Mouse (Mus musculus) midbrain, embryonic 12.5 days (tissue): Measurements from ENCODE around the gene Dnajb14. TPM values are rescaled to one million over a fixed set of nuclear protein-coding genes. Genes with fewer than 3 reads are reported as not detected.

ENCODE experiments used
- ATAC-seq: fragments of 200-750 bp; cut with Nextera tagmentation; 2 replicates; pipeline ENCODE4 v1.8.0; 2017; ENCODE audit warnings: low read depth, moderate TSS enrichment, moderate library complexity; ENCODE audit not compliant: low FRiP score
- H3K27ac ChIP-seq: fragments of 300-500 bp; sonication (generic); replicated peaks from 2 replicates; pipeline ENCODE4 v1.5.1; 2016; ENCODE audit warnings: mild to moderate bottlenecking
- H3K27me3 ChIP-seq: fragments of 300-500 bp; sonication (generic); 2 replicates; pipeline ENCODE4 v1.6.1; 2016; ENCODE audit warnings: mild to moderate bottlenecking
- H3K36me3 ChIP-seq: fragments of 300-500 bp; sonication (generic); 2 replicates; pipeline ENCODE4 v1.6.1; 2016
- H3K4me1 ChIP-seq: fragments of 300-500 bp; sonication (generic); 2 replicates; pipeline ENCODE4 v1.6.1; 2016
- H3K4me2 ChIP-seq: fragments of 300-500 bp; sonication (generic); replicated peaks from 2 replicates; pipeline ENCODE4 v1.6.1; 2016; ENCODE audit warnings: mild to moderate bottlenecking, moderate library complexity
- H3K4me3 ChIP-seq: fragments of 300-500 bp; sonication (generic); 2 replicates; pipeline ENCODE4 v1.5.1; 2016; ENCODE audit warnings: mild to moderate bottlenecking
- H3K9ac ChIP-seq: fragments of 300-500 bp; sonication (generic); replicated peaks from 2 replicates; pipeline ENCODE4 v1.6.1; 2016; ENCODE audit warnings: mild to moderate bottlenecking, moderate library complexity
- H3K9me3 ChIP-seq: fragments of 300-500 bp; sonication (generic); 2 replicates; pipeline ENCODE4 v1.6.1; 2016; ENCODE audit warnings: mild to moderate bottlenecking
- WGBS: fragments of 180-500 bp; shearing (Covaris S2); methylation state at CpG from one replicate; pipeline ENCODE4 v1.1.7; 2016; 5-methylcytosine and 5-hydroxymethylcytosine counted together
- polyA plus RNA-seq: library from polyadenylated mRNA; unstranded; fragments of >200 nt; fragmentation: Nextera tagmentation; extraction: Ambion mirVana; gene quantifications from 2 replicates; pipeline ENCODE4 v1.2.1, GENCODE M21; 2016

Gene Dnajb14
- polyA plus RNA-seq, 1 experiment from 2014 or later: 11.3 TPM

- H3K27ac ChIP-seq: peak within 1 kb of the TSS; percentile 99
- no peaks in the 10 kb centered on the region for H3K9me3 ChIP-seq
- peak; percentile 93 for ATAC-seq
- H3K4me3 ChIP-seq: peak within 1 kb of the TSS; percentile 90
- H3K4me1 ChIP-seq: peaks cover 21% of the 10 kb centered on the region
- no peaks in the 10 kb centered on the region for H3K27me3 ChIP-seq
- peak within 1 kb of the TSS; percentile 98 for H3K9ac ChIP-seq
- H3K4me2 ChIP-seq: peak within 1 kb of the TSS; percentile 53
- peaks cover 5% of the 10 kb centered on the region; the same call in 1 of the 2 replicates for H3K36me3 ChIP-seq
- under 1% methylated on average over 81 of the region's 115 CpGs for WGBS
Observed at GRCm38 (mm10) chr3:137864124-137864987, 3.1 kb upstream of the Dnajb14 start, which contains the start of gene H2afz. TSS of gene H2afz (plus strand) at chr3:137864487.

DNA sequence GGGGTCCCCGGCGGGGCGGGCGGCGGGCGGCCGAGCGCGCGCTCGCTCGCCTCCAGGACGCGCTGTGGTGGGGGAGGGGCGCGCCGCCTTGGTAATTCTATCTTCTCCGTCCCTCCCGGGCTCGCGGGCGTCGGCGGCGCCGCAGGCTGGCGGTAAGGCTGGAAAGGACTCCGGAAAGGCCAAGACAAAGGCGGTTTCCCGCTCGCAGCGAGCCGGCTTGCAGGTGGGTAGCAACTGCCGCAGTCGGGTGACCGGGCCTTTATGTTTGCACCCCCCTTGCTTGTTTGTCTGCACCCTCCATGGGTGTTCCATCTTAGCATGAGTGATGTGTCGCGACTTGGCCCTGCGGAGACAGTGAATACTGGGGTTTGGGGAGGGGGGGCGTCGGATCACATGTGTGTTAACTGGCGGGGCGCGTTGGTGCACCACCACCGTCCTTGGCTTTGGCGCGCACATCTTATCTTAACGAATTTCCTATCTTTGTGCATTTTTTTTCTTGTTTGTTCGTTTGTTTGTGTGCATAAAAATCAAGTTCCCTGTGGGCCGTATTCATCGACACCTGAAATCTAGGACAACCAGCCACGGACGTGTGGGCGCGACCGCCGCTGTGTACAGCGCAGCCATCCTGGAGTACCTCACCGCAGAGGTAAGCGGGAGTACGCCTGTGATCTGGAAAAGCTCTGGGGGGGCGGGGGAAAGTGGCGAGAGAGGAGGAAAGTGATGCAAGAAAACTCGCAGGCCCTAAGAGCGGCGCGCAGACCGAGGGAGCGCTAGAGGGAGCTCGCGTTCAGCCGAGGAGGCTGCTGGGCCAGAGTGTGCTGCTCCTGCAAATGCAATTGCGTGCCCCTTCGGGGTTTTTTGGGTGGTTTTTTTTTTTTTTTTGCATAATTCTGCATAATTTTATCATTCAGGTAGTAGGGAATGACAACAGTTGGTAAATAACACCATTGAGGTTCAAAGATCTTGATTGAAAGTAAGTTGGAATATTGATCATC is 2.2 kb upstream of the Dnajb14 start:
- Histone ChIP-seq H3K9me3 (no peaks in the 10 kb centered on the region), H3K4me1 (peaks cover 23% of the 10 kb centered on the region), H3K9ac (peak overlapping the region; percentile 98), H3K27me3 (no peaks in the 10 kb centered on the region), H3K4me3 (peak overlapping the region; percentile 90), H3K27ac (peak overlapping the region; percentile 99), H3K4me2 (peak overlapping the region; percentile 48), H3K36me3 (peaks cover 5% of the 10 kb centered on the region; the same call in 1 of the 2 replicates)
- under 1% methylated on average over 62 of the region's 74 CpGs for whole genome bisulfite sequencing
- peak; percentile 28 for ATAC-seq

DNA sequence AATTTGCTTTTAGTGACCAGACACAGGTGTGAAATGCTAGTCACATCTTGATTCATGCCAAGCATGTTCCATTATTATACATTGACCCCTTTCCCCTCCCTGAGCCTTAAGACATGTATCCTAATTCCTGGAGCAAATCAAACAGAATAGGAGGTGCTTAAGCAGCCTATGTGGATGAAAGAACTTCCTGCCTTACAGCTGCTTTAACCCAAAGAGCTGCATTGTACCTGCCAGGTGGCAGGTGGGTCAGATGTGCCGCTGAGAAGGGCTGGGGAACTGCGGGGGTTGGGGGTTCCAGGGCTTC is 390 bp upstream of the Dnajb14 start:
- Histone ChIP-seq H3K9me3 (no peaks in the 10 kb centered on the region), H3K4me1 (peaks cover 23% of the 10 kb centered on the region), H3K4me3 (peak overlapping the region; percentile 76), H3K27ac (peak overlapping the region; percentile 99), H3K27me3 (no peaks in the 10 kb centered on the region), H3K4me2 (peak overlapping the region; percentile 82), H3K36me3 (peaks cover 5% of the 10 kb centered on the region; the same call in 1 of the 2 replicates), H3K9ac (peak overlapping the region; percentile 95)
- WGBS: 6% methylated on average over 2 of the region's 2 CpGs
- ATAC-seq: no peak

DNA sequence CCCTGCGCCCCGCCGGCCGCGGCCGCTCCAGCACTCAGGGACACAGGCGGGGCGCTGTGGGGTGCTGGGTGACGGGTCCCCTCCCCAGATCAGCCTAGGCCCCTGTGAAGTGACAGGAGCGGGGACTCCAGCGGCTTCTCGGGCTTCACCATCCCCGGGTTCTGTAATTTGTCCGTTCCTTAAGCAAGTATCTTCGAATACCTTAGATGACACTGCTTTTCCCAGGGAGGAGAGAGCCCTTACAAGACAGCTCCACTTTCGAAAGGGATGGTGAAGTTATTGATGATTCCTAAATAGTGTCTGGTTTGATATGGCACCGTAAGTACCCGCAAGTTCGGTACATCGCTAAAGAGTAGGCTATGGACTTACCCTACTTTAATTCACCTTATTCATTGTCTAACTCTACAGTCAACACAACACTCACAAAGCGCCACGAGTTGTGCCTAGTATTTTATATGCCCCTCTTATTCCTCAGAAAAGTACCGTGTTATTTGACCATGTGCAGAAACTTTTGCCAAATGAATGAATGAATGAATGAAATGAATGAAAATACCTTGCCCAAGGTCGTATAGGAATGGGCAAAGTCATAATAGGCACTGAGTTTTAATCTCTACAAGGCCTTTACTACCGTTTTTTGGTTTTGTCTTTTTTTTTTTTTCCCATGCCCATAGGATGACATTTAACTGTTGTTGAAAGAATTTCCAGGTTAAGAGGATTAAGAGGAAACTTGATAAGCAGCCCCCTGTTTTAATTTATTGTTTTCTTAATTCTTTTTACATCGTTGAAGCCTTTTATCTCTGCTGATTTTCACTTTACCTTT is 829 bp downstream of the Dnajb14 start:
- peak overlapping the region; percentile 95 for H3K9ac ChIP-seq
- H3K27me3 ChIP-seq: no peaks in the 10 kb centered on the region
- peak overlapping the region; percentile 82 for H3K4me2 ChIP-seq
- peak; percentile 1; the same call in 1 of the 2 replicates for ATAC-seq
- peaks cover 5% of the 10 kb centered on the region; the same call in 1 of the 2 replicates for H3K36me3 ChIP-seq
- WGBS: 4% methylated on average over 26 of the region's 26 CpGs
- H3K4me3 ChIP-seq: peak overlapping the region; percentile 76
- no peaks in the 10 kb centered on the region for H3K9me3 ChIP-seq
- peak overlapping the region; percentile 99 for H3K27ac ChIP-seq
- peaks cover 22% of the 10 kb centered on the region for H3K4me1 ChIP-seq

- H3K9ac ChIP-seq: no peak overlapping the region
- H3K4me1 ChIP-seq: peaks cover 20% of the 10 kb centered on the region
- H3K9me3 ChIP-seq: no peaks in the 10 kb centered on the region
- H3K4me3 ChIP-seq: no peak overlapping the region
- H3K27ac ChIP-seq: no peak overlapping the region
- H3K27me3 ChIP-seq: no peaks in the 10 kb centered on the region
- 94% methylated on average over 9 of the region's 9 CpGs for WGBS
- H3K36me3 ChIP-seq: peaks cover 5% of the 10 kb centered on the region; the same call in 1 of the 2 replicates
- no peak for ATAC-seq
- H3K4me2 ChIP-seq: no peak overlapping the region
Observed at GRCm38 (mm10) chr3:137869395-137869794, 1.9 kb downstream of the Dnajb14 start.

GRCm38 (mm10) chr3:137879313-137879712 is 11.8 kb downstream of the Dnajb14 start:
- Histone ChIP-seq H3K27ac (no peak overlapping the region), H3K9ac (no peak overlapping the region), H3K4me2 (no peak overlapping the region), H3K36me3 (peaks cover 6% of the 10 kb centered on the region; the same call in 1 of the 2 replicates), H3K4me1 (no peaks in the 10 kb centered on the region), H3K27me3 (no peaks in the 10 kb centered on the region), H3K4me3 (no peak overlapping the region), H3K9me3 (no peaks in the 10 kb centered on the region)
- 84% methylated on average over 2 of the region's 3 CpGs for WGBS
- no peak for ATAC-seq

GRCm38 (mm10) chr3:137880109-137880748 is 12.8 kb downstream of the Dnajb14 start:
- no peaks in the 10 kb centered on the region for H3K4me1 ChIP-seq
- 81% methylated on average over 4 of the region's 4 CpGs for WGBS
- H3K36me3 ChIP-seq: peaks cover 6% of the 10 kb centered on the region; the same call in 1 of the 2 replicates
- H3K9ac ChIP-seq: no peak overlapping the region
- no peak for ATAC-seq
- no peak overlapping the region for H3K4me2 ChIP-seq
- H3K27me3 ChIP-seq: no peaks in the 10 kb centered on the region
- no peak overlapping the region for H3K4me3 ChIP-seq
- H3K9me3 ChIP-seq: no peaks in the 10 kb centered on the region
- H3K27ac ChIP-seq: no peak overlapping the region

- no peaks in the 10 kb centered on the region for H3K9me3 ChIP-seq
- WGBS: 96% methylated on average over 5 of the region's 5 CpGs
- no peaks in the 10 kb centered on the region for H3K27me3 ChIP-seq
- no peak overlapping the region for H3K9ac ChIP-seq
- H3K27ac ChIP-seq: no peak overlapping the region
- no peak overlapping the region for H3K4me3 ChIP-seq
- no peak overlapping the region for H3K4me2 ChIP-seq
- no peaks in the 10 kb centered on the region for H3K4me1 ChIP-seq
- H3K36me3 ChIP-seq: peaks cover 6% of the 10 kb centered on the region; the same call in 1 of the 2 replicates
- no peak for ATAC-seq
Observed at GRCm38 (mm10) chr3:137881093-137881492, 13.6 kb downstream of the Dnajb14 start.

- peaks cover 10% of the 10 kb centered on the region; the same call in 1 of the 2 replicates for H3K36me3 ChIP-seq
- ATAC-seq: no peak
- no peak overlapping the region for H3K27ac ChIP-seq
- peaks cover 8% of the 10 kb centered on the region for H3K4me1 ChIP-seq
- WGBS: 61% methylated on average over 7 of the region's 7 CpGs
- H3K4me2 ChIP-seq: no peak overlapping the region
- 0 out of 2 replicates have a peak, but pooled peaks cover 3% of the 10 kb centered on the region for H3K9me3 ChIP-seq
- no peaks in the 10 kb centered on the region for H3K27me3 ChIP-seq
- no peak overlapping the region for H3K9ac ChIP-seq
- no peak overlapping the region for H3K4me3 ChIP-seq
Observed at GRCm38 (mm10) chr3:137887961-137888360, 20.5 kb downstream of the Dnajb14 start.

GRCm38 (mm10) chr3:137891089-137891488 is 23.6 kb downstream of the Dnajb14 start:
- Histone ChIP-seq H3K4me2 (no peak overlapping the region), H3K4me3 (no peak overlapping the region), H3K4me1 (peaks cover 8% of the 10 kb centered on the region), H3K27me3 (no peaks in the 10 kb centered on the region), H3K9ac (no peak overlapping the region), H3K9me3 (0 out of 2 replicates have a peak, but pooled peaks cover 3% of the 10 kb centered on the region), H3K27ac (no peak overlapping the region), H3K36me3 (peaks cover 21% of the 10 kb centered on the region)
- WGBS: 81% methylated on average over 3 of the region's 3 CpGs
- no peak for ATAC-seq
